Mouse (Mus musculus) gastrocnemius, adult 18-20 months (tissue): ENCODE measurements around the gene Ankrd33. TPM values are rescaled to one million over a fixed set of nuclear protein-coding genes. Genes with fewer than 3 reads are reported as not detected.
A peak's percentile ranks its signal among the peaks of the same experiment; 100 is the strongest.

Experiments used
- DNase-seq: peaks from one replicate; pipeline ENCODE4 v3.0.0; 2021; ENCODE audit warnings: low spot score
- long read RNA-seq, 2 experiments: library from polyadenylated mRNA; stranded (forward); transcript quantifications; one replicate each; pipeline ENCODE4 v2.0.0; 2021
- total RNA-seq, 2 experiments: library from RNA; stranded (reverse); gene quantifications; 2 replicates each; pipeline ENCODE4 v1.2.3; 2021

The Ankrd33 gene
- total RNA-seq, result not detected
- long read RNA-seq, experiment 1, result 0 reads
- long read RNA-seq, experiment 2, result 0 reads

DNA sequence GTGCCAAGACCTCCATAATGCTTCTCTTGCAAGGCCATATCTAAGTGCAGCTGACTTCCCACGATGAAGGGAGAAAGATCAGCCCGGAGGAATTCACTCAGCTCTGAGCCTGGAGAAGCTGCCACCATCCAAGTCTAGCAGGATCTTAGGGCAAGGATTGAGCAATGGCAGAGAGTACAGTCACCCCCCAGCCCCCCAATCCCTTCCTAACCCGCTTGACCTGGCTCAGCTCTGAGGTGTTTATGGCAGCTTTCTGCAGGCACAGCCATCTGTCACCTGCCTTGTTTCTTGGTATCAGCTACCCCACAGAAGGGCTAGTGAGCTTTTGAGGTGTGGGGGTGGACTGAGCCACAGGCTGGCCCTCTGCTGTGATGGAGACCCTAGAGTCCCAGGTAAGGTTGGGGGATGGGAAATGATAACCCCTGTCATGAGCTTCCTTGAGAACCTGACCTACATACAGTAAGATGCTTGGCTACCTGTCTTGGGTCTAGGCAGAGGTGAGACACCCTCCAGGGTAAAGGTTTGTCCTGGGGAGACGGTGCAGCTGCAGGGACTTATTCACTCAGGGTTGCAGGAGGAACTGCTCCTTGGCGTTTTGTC, at the start of gene Ankrd33:
Ankrd33 (plus strand) TSS at position 245 of the 600 bp plus-strand sequence.
- DNase-seq, result no peak

DNA sequence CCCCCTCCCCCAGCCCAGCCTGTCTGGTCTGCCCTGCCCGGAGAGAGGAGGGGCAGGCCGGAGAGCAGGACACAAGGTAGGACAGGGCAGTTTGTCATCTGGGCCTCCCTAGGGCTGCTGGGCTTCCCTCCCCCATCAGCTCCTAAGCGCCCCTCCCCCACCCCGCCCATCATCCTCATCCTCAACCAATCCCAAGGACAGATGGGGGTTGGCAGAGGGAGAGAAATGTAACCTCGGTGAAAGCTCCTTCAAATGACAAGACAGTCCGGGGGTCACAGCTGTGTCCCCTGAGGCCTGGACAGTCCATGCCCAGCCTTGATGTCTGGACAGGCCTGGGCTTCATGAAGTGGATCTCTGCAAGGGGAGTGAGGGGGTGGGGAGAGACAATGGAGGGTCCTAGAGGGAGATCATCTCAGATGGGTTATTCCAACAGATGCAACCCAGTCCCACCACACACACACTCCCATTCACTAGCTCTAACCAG, 49.1 kb upstream of the Ankrd33 start:
- DNase-seq, result no peak

DNA sequence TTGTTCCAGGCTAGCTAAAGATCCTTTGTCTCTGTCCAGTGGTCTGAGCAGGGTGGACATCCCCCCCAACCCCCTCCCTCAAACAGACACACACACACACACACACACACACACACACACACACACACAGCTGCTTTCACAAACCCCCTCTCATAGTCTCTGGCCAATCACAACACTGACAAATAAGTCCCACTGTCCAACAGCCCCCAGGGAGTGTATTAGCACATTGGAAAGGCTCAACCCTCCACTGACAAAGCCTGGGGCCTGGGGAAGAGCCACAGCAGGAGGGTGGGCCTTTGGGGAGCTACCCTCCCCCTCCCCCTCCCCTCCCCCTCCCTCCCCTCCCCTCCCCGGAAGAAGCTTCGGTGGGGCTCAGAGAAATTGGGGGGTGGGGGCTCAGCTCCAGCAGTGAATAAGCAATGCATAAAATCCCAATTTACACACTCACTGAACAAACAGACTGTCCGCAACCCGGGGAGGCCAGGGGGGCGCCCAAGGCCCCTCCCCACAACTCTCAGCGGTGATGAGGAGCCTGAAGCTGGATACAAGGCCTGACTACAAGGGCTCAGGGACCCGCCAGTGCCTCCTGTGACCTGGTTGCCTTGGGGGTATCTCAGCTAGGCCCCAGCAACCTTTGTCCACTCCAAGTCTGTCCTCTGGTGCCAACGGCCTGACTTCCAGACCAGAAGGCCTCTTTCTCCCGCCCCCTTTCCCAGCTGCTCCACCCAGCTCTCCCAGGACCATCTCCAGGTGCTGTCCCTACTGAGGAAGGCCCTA, 48.4 kb upstream of the Ankrd33 start:
- no peak for DNase-seq

DNA sequence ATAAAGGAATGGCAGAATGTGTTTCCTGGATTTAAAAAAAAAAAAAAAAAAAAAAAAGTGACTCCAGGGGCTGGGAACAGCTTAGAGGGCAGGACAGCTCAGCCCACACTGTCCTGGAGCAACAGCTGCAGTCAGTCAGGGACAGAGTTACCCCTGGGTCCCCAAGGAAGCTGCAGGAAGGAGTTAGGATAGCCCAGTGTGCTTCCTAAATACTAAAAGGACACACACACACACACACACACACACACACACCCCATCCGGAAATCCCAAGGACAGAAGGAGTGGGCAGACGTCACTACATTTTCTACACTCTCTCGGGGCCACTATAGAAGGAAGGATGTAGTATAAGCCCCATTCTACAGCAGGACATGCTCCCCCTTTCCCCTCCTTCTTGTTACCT, 47.5 kb upstream of the Ankrd33 start:
- DNase-seq, result no peak

DNA sequence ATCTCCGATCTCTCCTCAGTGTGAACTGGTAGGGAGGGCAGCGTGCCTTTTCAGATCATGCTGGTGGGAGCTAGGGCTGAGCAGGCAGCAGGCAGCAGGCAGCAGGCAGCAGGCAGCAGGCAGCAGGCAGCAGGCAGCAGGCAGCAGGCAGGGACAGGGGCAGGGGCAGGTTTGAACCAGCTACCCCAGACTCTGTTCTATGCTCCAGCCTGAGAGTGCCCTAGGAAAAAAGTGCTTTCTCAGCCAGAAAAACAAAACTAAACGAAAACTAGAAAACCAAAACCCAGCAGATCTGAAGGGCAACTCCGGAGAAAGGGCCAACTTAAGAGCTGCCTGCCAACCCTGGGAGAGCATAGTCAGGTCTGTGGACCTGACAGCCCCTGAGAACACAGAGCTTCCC, 46.9 kb upstream of the Ankrd33 start:
- DNase-seq, result no peak

DNA sequence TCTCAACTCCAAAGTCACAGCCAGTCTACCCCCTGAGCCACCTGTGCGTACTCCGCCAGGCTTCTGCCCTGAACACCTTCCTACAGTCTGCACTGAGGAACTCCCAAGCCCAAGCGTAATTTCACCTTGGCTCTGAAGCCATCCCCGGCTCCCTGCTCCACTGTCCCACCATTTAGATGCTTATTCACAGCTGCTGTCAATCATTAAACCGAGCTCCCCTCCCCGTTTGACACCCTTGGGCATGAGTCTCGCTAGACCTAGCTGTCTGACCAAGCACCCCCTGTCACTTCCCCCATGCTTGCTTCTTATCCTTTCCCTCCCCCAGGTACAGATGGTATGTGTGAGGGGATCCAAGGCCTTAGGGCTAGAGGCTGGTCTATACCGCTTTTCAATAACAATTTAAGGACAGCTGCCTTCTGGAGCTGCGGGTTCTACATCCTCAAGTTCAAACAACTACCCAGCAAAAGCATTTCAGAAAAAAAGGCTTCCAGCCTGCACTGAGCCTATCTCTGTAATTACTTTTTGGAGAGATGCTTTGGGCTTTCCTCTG, 45.8 kb upstream of the Ankrd33 start:
- DNase-seq, result no peak

DNA sequence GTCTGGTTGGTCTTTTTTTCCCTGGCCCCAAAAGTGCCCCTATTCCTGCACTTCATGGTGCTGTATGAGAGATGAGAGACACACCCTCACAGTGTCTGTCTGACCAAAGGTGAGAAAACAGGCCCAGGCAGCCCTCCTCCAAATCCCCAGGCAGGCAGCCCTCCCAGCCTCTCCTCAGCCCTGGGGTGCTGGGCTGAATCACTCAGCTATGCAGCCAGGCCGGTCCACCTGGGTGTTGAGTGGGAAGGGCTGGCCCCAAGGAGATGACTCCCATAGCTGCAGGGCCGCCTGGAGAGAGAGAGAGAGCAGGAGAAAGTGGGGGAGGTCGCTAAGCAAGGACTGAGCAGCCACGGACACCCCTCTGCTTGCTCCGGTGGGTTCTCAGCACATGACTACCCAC, 44.8 kb upstream of the Ankrd33 start:
- no peak for DNase-seq

DNA sequence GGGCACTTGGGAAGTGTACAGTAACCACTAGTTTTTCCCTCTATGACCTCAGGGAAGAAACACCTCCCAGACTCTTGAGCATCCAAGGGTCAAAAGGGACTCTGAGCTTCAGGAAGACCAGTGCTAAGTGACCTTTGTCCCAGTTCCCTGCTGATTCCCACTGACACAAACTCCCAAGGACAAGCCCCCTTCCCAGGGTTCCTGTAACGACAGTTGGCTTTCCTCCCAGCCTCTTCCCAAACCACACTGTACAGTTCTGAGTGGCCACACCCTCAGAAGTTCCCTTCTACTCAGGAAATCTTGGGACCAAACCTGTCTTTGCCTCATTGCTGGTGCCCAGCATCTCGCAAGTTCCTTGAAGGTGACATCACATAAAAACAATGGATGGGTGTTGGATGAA, 42.8 kb upstream of the Ankrd33 start:
- DNase-seq, result no peak

DNA sequence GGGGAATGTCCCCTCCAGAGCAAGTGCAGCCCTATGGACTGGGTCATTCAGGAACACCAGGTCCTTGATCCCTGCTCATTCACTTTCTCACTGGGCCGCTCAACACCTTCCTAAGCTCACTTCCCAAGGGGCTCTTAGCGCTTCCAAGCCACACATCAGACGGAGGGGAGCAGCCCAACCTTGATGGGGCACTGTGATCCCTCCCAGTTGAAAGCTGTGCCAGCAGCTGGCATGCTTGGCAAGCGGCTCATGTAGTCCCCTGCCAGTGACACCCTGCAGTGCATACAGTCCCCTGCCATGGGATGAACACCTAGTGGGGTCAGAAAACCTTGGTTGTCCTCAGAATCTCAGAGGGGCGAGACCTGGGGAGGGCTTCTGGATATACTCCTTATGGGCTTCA, 41.5 kb upstream of the Ankrd33 start:
- no peak for DNase-seq

DNA sequence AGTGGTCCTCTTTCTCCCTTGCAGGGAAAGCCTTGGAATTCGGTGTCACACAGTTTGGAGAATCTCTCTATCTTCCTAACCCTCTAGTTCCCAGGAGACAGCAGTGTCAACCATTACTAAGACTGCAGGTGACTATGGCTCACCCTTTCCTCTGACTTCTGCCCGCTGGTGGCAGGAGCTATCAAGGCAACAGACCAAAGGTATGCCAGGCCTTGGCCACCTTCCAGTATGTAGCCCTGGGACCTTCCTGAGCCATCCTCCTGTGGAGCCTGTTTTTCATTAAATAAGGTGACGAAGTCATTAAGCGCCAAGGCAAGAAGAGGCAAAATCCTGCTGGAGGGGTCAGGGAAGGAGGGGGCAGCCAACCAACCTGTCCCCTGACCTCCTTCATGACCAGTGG, 40.4 kb upstream of the Ankrd33 start:
- no peak for DNase-seq

DNA sequence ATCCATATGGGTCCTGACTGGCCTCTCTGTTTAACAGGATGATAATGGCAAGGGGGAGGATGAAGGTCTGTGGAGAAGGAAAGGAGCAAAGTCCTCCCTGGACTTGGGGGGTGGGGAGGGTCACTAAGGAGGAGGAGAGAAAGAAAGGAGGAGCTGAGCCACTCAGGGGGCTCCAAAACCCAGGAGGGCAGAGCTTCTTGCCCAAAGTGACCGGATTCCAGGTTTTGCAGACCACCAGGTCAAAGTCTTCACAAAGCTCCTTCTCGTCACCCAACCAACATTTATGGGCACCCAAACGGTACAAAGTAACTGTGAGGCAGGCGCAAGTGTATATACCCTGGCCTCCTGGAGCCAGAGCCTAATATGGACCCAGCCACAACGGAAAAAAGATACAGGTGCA, 39.9 kb upstream of the Ankrd33 start:
- no peak for DNase-seq

DNA sequence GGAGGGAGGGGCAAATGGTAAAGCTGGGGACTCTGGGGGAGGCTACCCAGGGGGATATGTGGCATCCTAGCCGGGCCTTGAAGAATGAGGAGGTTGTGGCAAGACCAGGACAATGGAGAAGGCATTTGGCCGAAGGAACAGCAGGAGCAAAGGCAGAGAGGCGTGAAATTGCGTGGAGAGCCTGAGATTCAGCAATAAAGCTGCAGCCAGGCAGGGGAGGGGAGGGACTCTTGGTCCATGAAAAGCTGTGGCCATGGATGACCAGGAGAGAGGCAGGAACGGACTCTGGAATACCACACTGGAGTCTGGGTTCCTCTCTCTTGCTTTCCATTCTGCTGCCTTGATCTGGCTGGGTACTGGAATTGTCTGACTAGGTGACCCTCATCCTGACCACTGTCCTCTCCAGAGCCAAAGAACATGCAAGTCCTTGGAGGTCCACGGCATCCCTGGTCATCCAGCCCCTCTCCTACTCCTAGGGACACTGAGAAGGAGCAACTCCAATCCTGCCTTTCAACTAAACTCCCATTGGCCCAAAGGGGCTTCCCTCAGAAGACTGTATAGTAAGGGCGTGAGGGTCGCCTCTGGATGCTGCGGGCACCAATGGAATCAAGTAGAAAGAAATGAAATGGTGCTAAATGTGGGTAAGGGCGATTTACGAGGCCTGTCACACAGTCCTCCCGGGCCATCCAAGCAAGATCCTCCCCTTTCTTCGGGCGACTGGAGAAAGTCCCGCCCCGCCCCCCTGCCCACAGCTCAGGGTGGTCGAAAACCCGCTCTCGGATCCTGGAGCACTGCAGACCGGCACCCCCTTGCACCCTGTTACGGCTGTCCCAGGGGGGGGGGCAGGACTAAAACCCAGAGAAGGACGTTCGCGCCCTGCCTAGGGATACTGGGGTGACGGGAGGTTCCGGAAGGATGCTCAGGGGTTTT, 39.2 kb upstream of the Ankrd33 start:
- DNase-seq, result no peak

DNA sequence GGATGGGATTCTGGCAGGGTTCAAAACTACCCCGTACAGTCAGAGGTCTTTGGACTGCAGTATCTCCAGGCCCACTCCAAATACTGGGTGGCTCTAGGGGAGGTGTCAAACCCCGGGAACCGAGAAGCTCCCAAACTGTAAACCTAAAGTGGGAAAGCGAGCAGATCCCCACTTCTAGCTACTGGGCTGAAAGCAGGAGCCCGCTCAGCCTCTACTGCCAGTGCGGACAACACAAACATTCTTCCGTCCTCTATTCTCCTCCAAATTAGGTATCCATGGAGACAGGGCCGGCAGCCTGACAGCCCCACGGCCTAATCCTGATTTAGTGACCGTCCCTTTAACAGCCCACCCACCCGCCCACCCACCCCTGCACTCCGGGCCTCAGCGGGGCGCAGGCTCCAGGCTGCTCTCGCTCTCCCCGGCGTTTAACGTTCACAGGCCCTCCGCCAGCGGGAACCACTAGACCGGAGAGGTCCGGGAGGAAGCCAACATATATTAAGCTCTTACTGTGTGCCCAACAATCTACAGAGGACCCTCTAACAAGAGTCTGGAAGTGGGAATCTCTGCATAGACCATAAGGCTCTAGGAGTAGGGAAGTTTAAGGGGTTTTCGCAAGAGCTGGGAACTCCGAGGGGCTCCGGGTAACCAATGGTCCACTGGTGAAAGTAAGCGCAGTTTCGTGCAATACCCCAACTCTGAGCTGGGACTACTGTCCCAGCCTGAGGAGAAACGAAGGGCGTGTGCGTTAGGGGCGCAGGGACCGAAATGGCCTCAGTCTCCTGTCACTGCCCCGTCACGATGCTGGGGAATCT, 38.3 kb upstream of the Ankrd33 start:
- DNase-seq, result peak; percentile 4

DNA sequence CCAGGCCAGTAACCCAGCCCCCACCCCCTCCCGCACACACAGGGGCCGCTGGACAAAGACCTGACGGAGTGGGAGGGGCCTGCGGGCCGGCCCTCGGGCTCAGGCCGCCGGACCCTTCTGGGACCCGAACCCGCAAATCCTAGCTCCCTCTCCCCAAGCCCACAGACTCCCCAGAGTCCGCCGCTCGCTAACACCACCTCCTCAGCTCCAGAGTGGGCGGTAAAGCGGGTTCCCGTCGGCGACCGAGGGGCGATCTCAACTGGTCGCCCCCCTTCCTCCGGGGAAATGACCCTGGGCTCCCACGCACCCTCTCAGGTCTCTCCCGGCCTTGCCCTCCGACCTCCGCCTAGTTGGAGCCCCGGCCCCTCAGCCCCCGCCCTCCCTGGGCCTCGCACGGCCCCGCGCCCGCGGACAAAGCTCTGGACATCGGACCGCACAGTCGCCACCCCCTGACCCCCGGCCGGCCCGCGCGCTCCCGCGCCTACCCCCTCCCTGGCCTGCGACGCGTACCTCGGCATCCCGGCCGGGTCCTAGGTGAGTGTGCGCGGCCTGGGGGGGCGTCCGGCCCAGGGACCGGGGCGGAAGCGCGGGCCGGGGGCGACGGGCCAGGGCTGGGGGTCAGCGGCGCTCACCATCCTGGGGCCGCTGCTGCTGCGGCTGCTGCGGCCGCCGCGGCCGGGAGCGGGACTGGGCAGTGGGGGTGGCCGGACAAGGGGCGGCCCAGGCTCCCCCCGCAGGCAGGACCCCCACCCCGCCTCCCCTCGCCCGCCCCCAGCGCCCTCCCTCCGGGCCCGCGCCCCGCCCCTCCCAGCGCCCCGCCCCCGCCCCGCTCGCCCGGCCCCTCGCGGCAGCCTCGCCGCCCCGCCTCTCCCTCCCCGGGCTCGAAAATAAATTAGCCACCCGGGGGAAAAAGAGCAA, 37.5 kb upstream of the Ankrd33 start, which contains the start of gene Fignl2:
Fignl2 (minus strand) TSS at position 755 of the 918 bp plus-strand sequence.
- DNase-seq, result peak; percentile 9

DNA sequence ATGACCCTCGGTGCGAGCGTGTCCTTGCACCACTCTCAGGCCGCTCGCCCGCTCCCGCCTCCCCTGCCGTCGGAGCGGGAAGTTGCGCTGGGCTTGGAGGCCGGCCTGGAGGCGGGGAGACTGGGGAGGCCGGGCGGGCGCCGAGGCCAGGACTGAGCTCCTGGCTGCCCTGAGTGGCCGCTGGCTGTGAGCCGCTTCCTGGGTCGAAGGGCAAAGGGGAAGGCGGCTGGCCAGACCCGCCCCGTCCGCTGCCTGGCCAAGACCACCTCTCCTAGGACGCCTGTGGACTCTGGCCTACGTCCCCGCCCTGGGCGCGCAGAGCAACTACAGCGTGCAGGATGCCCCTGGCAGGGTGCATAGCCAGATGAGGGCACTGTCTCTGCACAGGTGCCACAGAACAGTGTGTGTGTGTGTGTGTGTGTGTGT, 36.8 kb upstream of the Ankrd33 start:
- DNase-seq, result peak; percentile 87

DNA sequence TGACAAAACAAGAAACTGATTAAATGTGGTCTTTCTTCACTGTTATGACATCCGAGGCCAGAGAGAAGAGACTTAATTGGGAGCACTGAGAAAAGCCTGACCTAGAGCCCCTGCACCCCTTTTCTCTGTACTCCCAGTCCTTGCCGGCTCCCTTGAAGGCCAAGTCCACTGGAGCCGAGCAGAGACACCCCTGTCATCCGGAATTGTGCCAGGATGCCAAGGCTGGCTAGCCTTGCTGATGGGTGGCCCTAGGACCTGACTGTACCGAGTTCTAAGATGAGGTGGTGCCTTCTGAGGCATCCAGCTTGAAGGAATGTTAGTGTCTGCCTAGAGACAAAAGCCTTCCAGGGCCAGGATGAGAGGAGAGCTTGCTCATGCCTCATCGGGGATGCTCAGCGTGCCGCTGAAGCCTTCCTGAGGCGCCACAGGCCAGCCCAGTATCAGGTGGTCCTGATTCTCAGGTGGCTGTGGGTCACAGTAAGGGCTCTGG, 35.5 kb upstream of the Ankrd33 start:
- DNase-seq, result no peak

DNA sequence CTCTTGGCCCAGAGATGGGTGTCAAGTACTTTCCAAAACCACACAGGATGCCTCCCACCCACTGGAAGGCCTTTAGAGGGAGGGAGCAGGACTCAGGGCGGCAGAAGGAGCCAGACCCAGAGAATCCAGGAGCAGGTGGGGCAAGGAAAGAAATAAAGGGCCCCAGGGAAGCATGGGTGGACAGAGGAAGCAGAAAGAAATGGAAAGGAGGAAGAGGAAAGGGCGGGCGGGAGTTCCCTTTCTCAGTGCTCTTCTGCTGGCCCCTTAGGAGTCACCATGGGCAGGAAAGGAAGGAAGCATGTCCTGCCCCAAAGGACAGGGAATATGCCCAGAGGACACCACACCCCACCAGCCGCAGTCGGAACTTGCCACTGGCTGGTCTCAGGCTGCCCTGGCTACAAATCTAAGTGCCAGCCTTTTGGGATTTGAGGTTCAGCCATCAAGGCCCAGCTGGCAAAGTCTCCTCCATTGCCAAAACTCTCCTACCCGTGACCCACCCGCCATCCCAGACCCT, 34.5 kb upstream of the Ankrd33 start:
- DNase-seq, result peak; percentile 12

DNA sequence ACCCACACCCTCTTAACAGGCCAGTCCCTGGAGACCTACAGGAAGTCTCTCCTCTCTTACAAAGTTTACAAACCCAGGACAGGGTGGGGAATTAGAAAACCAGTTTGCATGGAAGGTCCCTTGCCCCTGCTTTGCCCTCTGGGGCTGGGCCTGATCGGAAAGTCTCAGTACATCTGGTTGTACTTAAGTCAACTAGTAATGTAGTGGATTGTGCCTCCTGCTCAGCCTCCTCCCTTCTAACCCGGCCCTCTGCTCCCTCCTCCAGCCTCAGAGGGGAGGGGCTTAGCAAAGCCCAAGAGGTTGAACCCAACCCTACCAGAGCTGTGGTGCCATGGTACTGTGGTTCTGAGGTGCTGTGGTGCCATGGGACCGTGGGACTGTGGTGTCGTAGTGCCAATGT, 33.3 kb upstream of the Ankrd33 start:
- peak; percentile 44 for DNase-seq

DNA sequence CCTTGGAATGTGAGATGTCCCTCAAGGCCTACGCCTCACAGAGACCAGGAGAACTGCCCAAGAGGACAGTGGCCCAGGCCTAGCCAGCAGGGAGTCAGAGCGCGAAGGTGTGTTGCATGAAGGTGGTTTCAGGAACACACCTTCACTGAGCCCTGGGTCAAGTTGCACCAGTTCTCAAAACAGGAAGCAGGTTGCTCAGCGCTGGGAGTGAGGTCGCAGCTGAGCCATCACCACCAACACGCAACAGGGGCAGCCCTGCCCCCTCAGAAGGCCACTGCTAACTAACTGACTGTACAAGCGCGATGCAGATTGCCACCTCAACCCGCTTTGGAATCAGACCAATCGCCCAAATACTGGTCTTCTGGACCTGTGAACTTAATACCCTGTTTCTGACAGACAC, 31.1 kb upstream of the Ankrd33 start:
- DNase-seq, result no peak
